Mouse (Mus musculus) C2C12 (cell line): ENCODE measurements at regions not wholly inside any gene's neighbourhood (a gene's known extent, or its start where the extent isn't known, plus 50 kb on each side); places are given as distances from the start of the nearest gene placed in this dataset.

ENCODE experiments used
- H3K27me3 ChIP-seq: one replicate; pipeline ENCODE4 v1.6.1; 2011; ENCODE audit not compliant: control insufficient read depth, insufficient read depth, insufficient read length
- H3K36me3 ChIP-seq: one replicate; pipeline ENCODE4 v1.6.1; 2011; ENCODE audit not compliant: control insufficient read depth, insufficient read depth
- H3K4me3 ChIP-seq: one replicate; pipeline ENCODE4 v1.5.1; 2011; ENCODE audit warnings: mild to moderate bottlenecking, control low read depth; ENCODE audit not compliant: poor library complexity, insufficient read depth, severe bottlenecking
- H3K79me2 ChIP-seq: one replicate; pipeline ENCODE4 v1.6.1; 2011; ENCODE audit not compliant: control insufficient read depth, insufficient read depth
- H3K79me3 ChIP-seq: one replicate; pipeline ENCODE4 v1.6.1; 2011; ENCODE audit warnings: low read depth, control low read depth
- H3ac ChIP-seq: one replicate; pipeline ENCODE3; 2011; ENCODE audit warnings: low read depth; ENCODE audit not compliant: control insufficient read depth, insufficient read length
- CEBPB ChIP-seq: IDR thresholded peaks from one replicate; pipeline ENCODE4 v1.6.1; 2011; ENCODE audit warnings: low read depth, mild to moderate bottlenecking, control low read depth, moderate library complexity
- CTCF ChIP-seq: IDR thresholded peaks from one replicate; pipeline ENCODE4 v1.5.1; 2011; ENCODE audit not compliant: control insufficient read depth, insufficient read depth, insufficient read length
- FOSL1 ChIP-seq: IDR thresholded peaks from one replicate; pipeline ENCODE4 v1.8.0; 2011; ENCODE audit warnings: mild to moderate bottlenecking, low read length; ENCODE audit not compliant: poor library complexity, insufficient read depth, severe bottlenecking
- MAX ChIP-seq: IDR thresholded peaks from one replicate; pipeline ENCODE4 v1.6.1; 2011; ENCODE audit warnings: mild to moderate bottlenecking, control low read depth
- MYOD1 ChIP-seq: IDR thresholded peaks from one replicate; pipeline ENCODE4 v1.6.1; 2011; ENCODE audit warnings: low read depth; ENCODE audit not compliant: control insufficient read depth, insufficient read length
- MYOG ChIP-seq: IDR thresholded peaks from one replicate; pipeline ENCODE4 v1.6.1; 2011; ENCODE audit not compliant: control insufficient read depth, insufficient read length; ENCODE audit errors: extremely low read depth
- USF1 ChIP-seq: IDR thresholded peaks from one replicate; pipeline ENCODE4 v1.6.1; 2011; ENCODE audit warnings: low read depth, mild to moderate bottlenecking, control low read depth, moderate library complexity

DNA sequence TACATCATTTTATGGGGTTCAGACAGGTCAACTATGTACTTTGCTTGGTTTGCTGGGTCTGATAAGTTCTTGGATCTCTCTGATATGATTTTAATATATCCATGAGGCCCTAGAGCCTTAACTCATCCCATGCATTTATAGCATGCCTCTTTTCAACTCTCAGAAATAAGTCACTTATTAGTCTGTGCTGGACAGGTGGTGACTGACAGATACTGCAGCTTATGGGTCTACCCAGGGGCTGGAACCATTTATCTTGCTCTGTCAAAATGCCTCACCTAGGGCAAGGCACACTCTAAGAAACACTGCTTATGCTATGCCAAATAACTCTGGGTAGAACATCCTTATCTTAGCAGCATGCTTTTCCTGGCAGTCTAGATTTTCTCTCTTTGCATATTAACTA is 225.6 kb downstream of the Mbnl1 start:
- no peak overlapping the region for H3K4me3 ChIP-seq
- TF ChIP-seq MYOD1 (no peak), CEBPB (no peak), MAX (no peak), FOSL1 (no peak), CTCF (no peak), USF1 (no peak), MYOG (no peak)
- H3K79me2 ChIP-seq = no peaks in the 10 kb centered on the region

DNA sequence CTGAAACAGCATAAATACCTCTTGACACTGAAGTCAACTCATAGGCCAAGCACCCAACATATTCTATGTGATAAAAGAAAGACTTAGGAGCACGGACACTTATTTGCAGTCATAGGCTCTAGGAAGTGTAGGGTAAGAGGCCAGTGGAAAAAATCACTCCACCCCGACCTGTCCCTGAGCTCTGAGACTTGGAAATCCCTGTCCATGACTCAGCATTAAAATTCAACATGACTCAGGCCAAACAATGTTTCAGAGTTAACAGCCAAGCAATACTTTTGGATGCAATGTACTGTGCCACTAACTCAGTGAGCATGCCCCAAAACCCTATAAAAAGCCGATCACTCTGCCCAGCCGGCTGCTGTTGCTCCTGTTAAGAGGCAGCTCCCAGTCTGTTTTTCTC is 234.5 kb downstream of the Mbnl1 start:
- Histone ChIP-seq H3K36me3 (no peaks in the 10 kb centered on the region), H3K79me3 (no peaks in the 10 kb centered on the region), H3K4me3 (no peak overlapping the region), H3ac (no peak overlapping the region), H3K79me2 (no peaks in the 10 kb centered on the region), H3K27me3 (no peaks in the 10 kb centered on the region)
- TF ChIP-seq MAX = no peak
- no peak for TF ChIP-seq FOSL1
- no peak for TF ChIP-seq CEBPB
- TF ChIP-seq MYOG = no peak
- no peak for TF ChIP-seq MYOD1
- TF ChIP-seq USF1 = no peak
- no peak for TF ChIP-seq CTCF

More for the DNA sequence above, 225.6 kb downstream of the Mbnl1 start:
- Histone ChIP-seq H3ac (no peak overlapping the region), H3K79me3 (no peaks in the 10 kb centered on the region), H3K27me3 (no peaks in the 10 kb centered on the region), H3K36me3 (no peaks in the 10 kb centered on the region)

- TF ChIP-seq CTCF = no peak
- no peak for TF ChIP-seq FOSL1
- no peak for TF ChIP-seq CEBPB
- TF ChIP-seq MYOD1 = no peak
- TF ChIP-seq MYOG = no peak
- TF ChIP-seq MAX = no peak
- TF ChIP-seq USF1 = no peak
- Histone ChIP-seq H3ac (no peak overlapping the region), H3K36me3 (no peaks in the 10 kb centered on the region), H3K27me3 (no peaks in the 10 kb centered on the region), H3K79me3 (no peaks in the 10 kb centered on the region), H3K79me2 (no peaks in the 10 kb centered on the region), H3K4me3 (no peak overlapping the region)
Measured at GRCm38 (mm10) chr3:60712896-60713295, 240.3 kb downstream of the Mbnl1 start.

DNA sequence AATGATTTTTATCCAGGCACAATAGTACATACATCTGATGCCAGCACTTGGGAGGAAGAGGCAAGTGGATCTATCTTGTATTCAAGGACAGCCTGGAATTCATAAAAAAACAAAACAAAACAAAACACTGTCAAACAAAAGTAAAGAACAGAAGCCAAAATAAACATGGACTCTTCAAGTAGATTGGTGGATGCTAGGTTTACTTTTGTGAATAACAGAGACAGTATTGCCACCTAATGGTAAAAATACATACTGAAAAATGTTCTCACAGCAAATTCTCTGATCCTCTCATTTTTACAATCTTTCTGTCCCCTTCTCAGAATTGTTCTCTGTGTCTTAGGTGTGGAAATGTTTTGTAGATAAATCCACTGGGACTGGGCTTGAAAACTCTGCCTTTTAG is 247.7 kb downstream of the Mbnl1 start:
- H3ac ChIP-seq = no peak overlapping the region
- no peaks in the 10 kb centered on the region for H3K79me2 ChIP-seq
- H3K27me3 ChIP-seq = no peaks in the 10 kb centered on the region
- TF ChIP-seq MYOG (no peak), USF1 (no peak)
- H3K36me3 ChIP-seq = no peaks in the 10 kb centered on the region
- H3K79me3 ChIP-seq = no peaks in the 10 kb centered on the region
- H3K4me3 ChIP-seq = no peak overlapping the region

GRCm38 (mm10) chr3:60731331-60731730 is 258.7 kb downstream of the Mbnl1 start:
- TF ChIP-seq MYOD1 = no peak
- no peak for TF ChIP-seq MAX
- no peak for TF ChIP-seq CTCF
- TF ChIP-seq CEBPB = no peak
- no peak for TF ChIP-seq FOSL1
- no peak for TF ChIP-seq MYOG
- no peaks in the 10 kb centered on the region for H3K79me2 ChIP-seq

GRCm38 (mm10) chr3:60740543-60741294 is 261.9 kb upstream of the P2ry1 start:
- Histone ChIP-seq H3ac (no peak overlapping the region), H3K79me2 (no peaks in the 10 kb centered on the region), H3K4me3 (no peak overlapping the region), H3K27me3 (no peaks in the 10 kb centered on the region), H3K36me3 (no peaks in the 10 kb centered on the region), H3K79me3 (no peaks in the 10 kb centered on the region)
- TF ChIP-seq MAX (no peak), FOSL1 (no peak), CEBPB (no peak), USF1 (no peak), MYOG (no peak), CTCF (no peak), MYOD1 (no peak)

More at GRCm38 (mm10) chr3:60731331-60731730, 258.7 kb downstream of the Mbnl1 start:
- Histone ChIP-seq H3ac (no peak overlapping the region), H3K27me3 (no peaks in the 10 kb centered on the region), H3K79me3 (no peaks in the 10 kb centered on the region), H3K36me3 (no peaks in the 10 kb centered on the region), H3K4me3 (no peak overlapping the region)
